Mouse (Mus musculus): ENCODE data around the gene Ascc1.

- TF ChIP-seq ELF1 (IDR thresholded peaks at IDR 0.05; ENCODE audit: low read depth, low read length) (no peak), MAFK (IDR thresholded peaks at IDR 0.05; ENCODE audit: borderline replicate concordance, low read depth, low read length) (no peak)
These were observed 111.5 kb downstream of the Ascc1 start for GRCm38 (mm10) chr10:60113965-60114690.
